8 mouse cellular contexts compared by ENCODE assay signal in the genomic region with DNA sequence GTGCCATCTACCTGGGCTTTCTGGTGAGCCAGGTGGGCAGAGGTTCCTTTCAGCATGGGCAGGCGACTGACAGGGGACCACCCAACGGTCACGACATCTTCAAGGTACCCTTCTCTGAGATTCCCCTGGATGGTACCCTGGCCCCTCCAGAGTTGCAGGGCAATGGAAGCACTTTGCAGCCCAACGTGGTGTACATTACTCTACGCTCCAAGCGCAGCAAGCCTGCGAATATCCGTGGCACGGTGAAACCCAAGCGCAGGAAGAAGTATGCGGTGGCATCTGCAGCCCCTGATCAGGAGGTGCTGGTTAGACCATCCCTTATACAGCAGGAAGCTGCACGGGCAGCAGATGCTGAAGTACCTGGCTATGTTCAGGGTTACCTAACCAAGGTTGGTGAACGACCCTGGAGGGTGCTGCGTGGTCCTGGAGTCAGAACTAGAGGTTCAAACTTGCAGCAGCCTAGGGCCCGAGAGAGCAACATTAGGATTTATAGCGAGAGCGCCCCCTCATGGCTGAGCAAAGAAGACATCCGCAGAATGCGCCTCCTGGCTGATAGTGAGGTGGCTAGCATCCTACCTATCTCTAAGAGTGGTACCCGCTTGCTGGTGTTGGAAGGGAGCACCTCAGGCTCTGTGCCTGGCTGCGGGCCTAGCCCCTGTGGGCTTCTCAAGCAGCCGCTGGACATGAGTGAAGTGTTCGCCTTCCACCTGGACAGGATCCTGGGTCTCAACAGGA. TPM values are rescaled to one million over a fixed set of nuclear protein-coding genes. Genes with fewer than 3 reads are reported as not detected.
A peak's percentile ranks its signal among the peaks of the same experiment; 100 is the strongest.
DNase-seq lines count a peak whose midpoint lies in the region; ATAC-seq and TF ChIP-seq lines count a peak whose summit lies in the region.

No protein-coding gene starts in this region.

- in situ Hi-C loops in ES-E14 (cut with MboI; ENCODE audit: low sequenced_read_pairs in 2 of 2, unreplicated experiment in 2 of 2): loop anchor here in 1 of 2 experiments (25.0 kb wide), 1 partner anchor 176 kb away; no protein-coding TSS in a partner anchor

- no peaks in the 10 kb centered on the region for H3K9me3 ChIP-seq in ES-E14 (ENCODE audit: control insufficient read depth, insufficient read depth, low read depth, low read length)
- H3K9me3 ChIP-seq in hindbrain, postnatal 0 days (ENCODE audit: low read length): no peaks in the 10 kb centered on the region
- H3K9me3 ChIP-seq in lung, embryonic 14.5 days (ENCODE audit: low read depth, low read length): no peaks in the 10 kb centered on the region

- peak; percentile 44 for DNase-seq in adrenal gland, postnatal 10 days
- DNase-seq in adrenal gland, adult 2 months: no peak
- DNase-seq in ES-E14 (ENCODE audit: low read depth, low spot score): no peak
- DNase-seq in gastrocnemius, postnatal 14 days: peak; percentile 48
- no peak for DNase-seq in hindbrain, postnatal 0 days (ENCODE audit: low spot score)
- DNase-seq in lung, embryonic 14.5 days: peak; percentile 39
- DNase-seq in cerebellum, adult 11-12 months: no peak

- peak overlapping the region; percentile 64; the same call in 1 of the 2 replicates for H3K9ac ChIP-seq in ES-E14 (ENCODE audit: insufficient read depth, low read depth, low read length, poor library complexity, severe bottlenecking)
- H3K9ac ChIP-seq in hindbrain, postnatal 0 days (replicated peaks; ENCODE audit: low read length): no peak overlapping the region
- peak overlapping the region; percentile 55 for H3K9ac ChIP-seq in lung, embryonic 14.5 days

- no peaks in the 10 kb centered on the region for H3K36me3 ChIP-seq in ES-E14 (ENCODE audit: control insufficient read depth, insufficient read depth, low read length, poor library complexity, severe bottlenecking)
- H3K36me3 ChIP-seq in hindbrain, postnatal 0 days (ENCODE audit: insufficient read depth, low read length): no peaks in the 10 kb centered on the region
- H3K36me3 ChIP-seq in lung, embryonic 14.5 days (ENCODE audit: insufficient read depth): no peaks in the 10 kb centered on the region
- no peaks in the 10 kb centered on the region for H3K36me3 ChIP-seq in small intestine, adult 2 months (ENCODE audit: control insufficient read depth, insufficient read depth, low read length)

- TF ChIP-seq POLR2A in small intestine, adult 2 months (IDR thresholded peaks at IDR 0.05; ENCODE audit: low read depth, low read length): no peak

- intact Hi-C loops in gastrocnemius, postnatal 14 days (cut with DNase I; ENCODE audit: low total_unique reads): no loop called here

- H3K27me3 ChIP-seq in hindbrain, postnatal 0 days (ENCODE audit: insufficient read depth, low read length): no peaks in the 10 kb centered on the region
- H3K27me3 ChIP-seq in lung, embryonic 14.5 days (ENCODE audit: insufficient read depth, low read length): no peaks in the 10 kb centered on the region
- H3K27me3 ChIP-seq in small intestine, adult 2 months (ENCODE audit: control insufficient read depth, insufficient read depth, low read length): no peaks in the 10 kb centered on the region

- no peak overlapping the region for H3K27ac ChIP-seq in ES-E14 (ENCODE audit: insufficient read depth, low read depth, low read length, poor library complexity, severe bottlenecking)
- H3K27ac ChIP-seq in hindbrain, postnatal 0 days: no peak overlapping the region
- peak overlapping the region; percentile 92 for H3K27ac ChIP-seq in lung, embryonic 14.5 days (ENCODE audit: low read depth)
- H3K27ac ChIP-seq in small intestine, adult 2 months (ENCODE audit: insufficient read depth, low read depth, low read length): 0 out of 2 replicates have a peak overlapping the region, but pooled peaks have one; percentile 0

- WGBS in hindbrain, postnatal 0 days: 87% methylated on average over 23 of the region's 23 CpGs
- WGBS in lung, embryonic 14.5 days: 60% methylated on average over 23 of the region's 23 CpGs
- WGBS in small intestine, adult 2 months: 64% methylated on average over 23 of the region's 23 CpGs

- peak; percentile 29; the same call in 1 of the 2 replicates for ATAC-seq in hindbrain, postnatal 0 days
- ATAC-seq in lung, embryonic 14.5 days (ENCODE audit: insufficient read depth): peak; percentile 39; the same call in 1 of the 2 replicates

- H3K4me2 ChIP-seq in hindbrain, postnatal 0 days (ENCODE audit: low read depth, low read length): peak overlapping the region; percentile 40
- peak overlapping the region; percentile 71 for H3K4me2 ChIP-seq in lung, embryonic 14.5 days

- peak; percentile 38; the same call in 1 of the 2 replicates for TF ChIP-seq CTCF in hindbrain, postnatal 0 days (IDR thresholded peaks at IDR 0.05; ENCODE audit: low read depth)
- peak; percentile 62 for TF ChIP-seq CTCF in lung, embryonic 14.5 days (IDR thresholded peaks at IDR 0.05; ENCODE audit: low read depth)
- TF ChIP-seq CTCF in small intestine, adult 2 months (IDR thresholded peaks at IDR 0.05; ENCODE audit: extremely low read depth, insufficient read length, insufficient replicate concordance, low read depth, low read length): peak; percentile 56; the same call in 1 of the 2 replicates

- H3K4me3 ChIP-seq in ES-E14 (ENCODE audit: insufficient read depth in 1 of 2, low read depth in 1 of 2, low read length in 2 of 2, poor library complexity in 1 of 2, severe bottlenecking in 1 of 2): peak overlapping the region; percentile 46 to 47
- H3K4me3 ChIP-seq in hindbrain, postnatal 0 days (ENCODE audit: low read length): peak overlapping the region; percentile 6; the same call in 1 of the 2 replicates
- H3K4me3 ChIP-seq in lung, embryonic 14.5 days (ENCODE audit: low read depth, low read length): peak overlapping the region; percentile 42
- peak overlapping the region; percentile 61 for H3K4me3 ChIP-seq in small intestine, adult 2 months (ENCODE audit: low read depth, low read length)

- H3K4me1 ChIP-seq in ES-E14 (ENCODE audit: control insufficient read depth in 2 of 2, insufficient read depth in 2 of 2, low read length in 2 of 2, poor library complexity in 1 of 2): peaks cover 3 to 4% of the 10 kb centered on the region in 2 experiments; a peak in 1 of 4 replicates
- 0 out of 2 replicates have a peak, but pooled peaks cover 8% of the 10 kb centered on the region for H3K4me1 ChIP-seq in hindbrain, postnatal 0 days (ENCODE audit: insufficient read depth, low read length)
- peaks cover 5% of the 10 kb centered on the region for H3K4me1 ChIP-seq in lung, embryonic 14.5 days (ENCODE audit: insufficient read depth)
- H3K4me1 ChIP-seq in small intestine, adult 2 months (ENCODE audit: control insufficient read depth, insufficient read depth, insufficient read length, low read length): peaks cover 7% of the 10 kb centered on the region

TF ChIP-seq in ES-E14, 5 proteins besides CTCF, POLR2A, EP300 and RAD21:
- TF ChIP-seq MAFK (IDR thresholded peaks at IDR 0.05; ENCODE audit: insufficient read depth, low read depth, low read length) (no peak), CHD2 (IDR thresholded peaks at IDR 0.05; ENCODE audit: low read depth, low read length) (no peak), ZC3H11A (IDR thresholded peaks at IDR 0.05; ENCODE audit: borderline replicate concordance, low read depth, low read length) (no peak), ZNF384 (IDR thresholded peaks at IDR 0.05; ENCODE audit: low read depth, low read length) (no peak), HCFC1 (IDR thresholded peaks at IDR 0.05; ENCODE audit: borderline replicate concordance, insufficient read depth, low read length) (no peak)

RNA-seq across cellular contexts. Expression of gene Fam198b, which starts 2.2 kb away (rescaled TPM):
- total RNA-seq in adrenal gland, postnatal 10 days (2021): 10 to 100 TPM; 31.6 to 31.7 TPM
- total RNA-seq in adrenal gland, adult 2 months (2021): 10 to 100 TPM in 1 of 2 experiments, 1 to 10 TPM in 1; 6.2 to 31.2 TPM
- polyA plus RNA-seq in adrenal gland, adult 2 months (2012; rRNA removed): 2.8 and 5.4 TPM in 2 replicates
- total RNA-seq in ES-E14 (2012; rRNA removed): 14.2 and 16.5 TPM in 2 replicates
- 10 to 100 TPM; 25.9 to 34.0 TPM for total RNA-seq in gastrocnemius, postnatal 14 days (2021)
- 2.3 and 3.1 TPM in 2 replicates for total RNA-seq in hindbrain, postnatal 0 days (2014; rRNA removed)
- polyA plus RNA-seq in hindbrain, postnatal 0 days (2015; fragmentation: Nextera tagmentation; extraction: Ambion mirVana): 1.8 and 2.0 TPM in 2 replicates
- polyA plus RNA-seq in lung, embryonic 14.5 days (2014; fragmentation: Nextera tagmentation; extraction: Ambion mirVana): 16.4 and 17.8 TPM in 2 replicates
- polyA plus RNA-seq in small intestine, adult 2 months (2012; rRNA removed): 1.2 and 1.7 TPM in 2 replicates

RNA-seq across cellular contexts. Expression of gene Tmem144, which starts 34.0 kb away (rescaled TPM):
- total RNA-seq in adrenal gland, postnatal 10 days (2021): 1 to 10 TPM; 5.2 to 8.4 TPM
- 10 to 100 TPM in 1 of 2 experiments, 1 to 10 TPM in 1; 9.0 to 14.6 TPM for total RNA-seq in adrenal gland, adult 2 months (2021)
- 1.5 and 2.1 TPM in 2 replicates for polyA plus RNA-seq in adrenal gland, adult 2 months (2012; rRNA removed)
- total RNA-seq in ES-E14 (2012; rRNA removed): 5.4 and 5.9 TPM in 2 replicates
- total RNA-seq in gastrocnemius, postnatal 14 days (2021): 1 to 10 TPM; 1.0 to 1.9 TPM
- 2.6 and 2.7 TPM in 2 replicates for total RNA-seq in hindbrain, postnatal 0 days (2014; rRNA removed)
- 3.1 and 3.2 TPM in 2 replicates for polyA plus RNA-seq in hindbrain, postnatal 0 days (2015; fragmentation: Nextera tagmentation; extraction: Ambion mirVana)
- 5.0 and 5.4 TPM in 2 replicates for polyA plus RNA-seq in lung, embryonic 14.5 days (2014; fragmentation: Nextera tagmentation; extraction: Ambion mirVana)
- 0.88 and 7.7 TPM in 2 replicates for polyA plus RNA-seq in small intestine, adult 2 months (2012; rRNA removed)

Comparison
In these comparisons a context has a peak if more than half of its experiments do, and no peak if none do; other contexts are left out.
1. DNase-seq: peak in adrenal gland, postnatal 10 days (single experiment), gastrocnemius, postnatal 14 days (single experiment) and lung, embryonic 14.5 days (single experiment); none in adrenal gland, adult 2 months (single experiment), ES-E14 (single experiment), hindbrain, postnatal 0 days (single experiment) and cerebellum, adult 11-12 months (single experiment).
2. H3K27ac ChIP-seq: peak in lung, embryonic 14.5 days (single experiment) and small intestine, adult 2 months (single experiment); none in ES-E14 (single experiment) and hindbrain, postnatal 0 days (single experiment).
3. H3K4me3 ChIP-seq: peak in every context shown above with its lines; median percentile 61 in small intestine, adult 2 months; 46 in ES-E14; 42 in lung, embryonic 14.5 days; 6 in hindbrain, postnatal 0 days.
4. Peak in every context shown above with its lines, with median percentiles within 50 percentile points of each other: CTCF ChIP-seq.